Mouse (Mus musculus) T-helper 17 cell (primary cell): ENCODE measurements at regions not wholly inside any gene's neighbourhood (a gene's known extent, or its start where the extent isn't known, plus 50 kb on each side); places are given as distances from the start of the nearest gene placed in this dataset.

ENCODE experiments used
- in situ Hi-C, 2 experiments: fragments of 300-600 bp; cut with MboI, MseI; formaldehyde crosslinking; loops; 1 replicate in 1 of 2; 2 replicates in 1 of 2; pipeline ENCODE4 v1.15.1; 2025; ENCODE audit warnings: high pct_unique_total_duplicates in 2 of 2

DNA sequence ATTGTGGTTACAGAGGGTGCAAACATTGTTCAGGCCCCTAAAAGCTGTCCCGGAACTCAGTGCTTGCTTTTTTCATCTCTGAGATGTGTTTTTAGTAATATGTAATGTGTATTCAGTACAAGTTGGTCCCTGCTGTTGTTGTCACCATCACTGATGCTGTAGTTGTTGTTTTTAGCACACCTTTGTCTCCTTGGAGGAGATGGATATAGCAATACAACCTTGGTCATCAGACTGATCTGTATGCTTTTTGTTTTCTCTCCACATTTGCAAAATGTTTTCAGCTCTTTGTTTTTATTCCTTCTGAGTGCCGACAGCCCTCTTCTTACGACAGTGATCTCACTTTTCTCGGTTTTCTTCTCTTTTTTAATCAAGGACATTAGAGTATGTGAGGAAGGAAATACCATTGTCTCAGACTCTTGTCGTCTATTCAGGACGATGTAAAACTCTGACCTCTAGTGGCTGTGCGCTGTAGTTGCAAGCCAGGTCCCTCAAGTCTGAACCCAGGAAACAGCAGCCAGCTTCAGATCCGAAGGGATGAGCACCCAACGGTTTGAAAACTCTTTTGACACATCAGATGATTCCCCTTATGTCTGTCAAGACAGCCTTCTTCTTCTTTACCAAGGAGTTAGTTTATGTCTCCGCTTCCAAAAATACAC is 209.1 kb upstream of the Ttc29 start:
- in situ Hi-C loops: loop anchor here (5.0 kb wide), 1 partner anchor 372 kb away; no protein-coding TSS in a partner anchor

DNA sequence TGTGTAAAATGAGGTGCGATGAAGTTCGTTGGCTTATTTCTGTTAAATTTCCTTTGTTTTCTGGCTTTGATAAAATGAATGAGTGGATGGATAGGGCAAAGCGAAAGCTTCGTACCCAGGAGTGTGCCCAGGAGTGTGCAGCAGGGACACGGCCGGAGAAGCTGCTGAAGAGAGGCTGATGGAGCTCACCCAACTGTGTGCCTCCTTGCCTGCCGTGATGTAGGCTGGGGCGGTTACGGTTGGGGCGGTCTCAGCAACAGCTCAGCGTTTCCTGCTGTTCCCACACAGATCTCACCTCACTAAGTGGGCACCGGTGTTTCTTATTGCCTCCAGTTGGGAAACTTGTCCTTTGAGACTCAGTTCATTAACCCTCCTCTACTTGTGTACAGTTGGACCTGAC is 208.2 kb upstream of the Ttc29 start:
- in situ Hi-C loops: loop anchor here (5.0 kb wide), 1 partner anchor 373 kb away; no protein-coding TSS in a partner anchor

DNA sequence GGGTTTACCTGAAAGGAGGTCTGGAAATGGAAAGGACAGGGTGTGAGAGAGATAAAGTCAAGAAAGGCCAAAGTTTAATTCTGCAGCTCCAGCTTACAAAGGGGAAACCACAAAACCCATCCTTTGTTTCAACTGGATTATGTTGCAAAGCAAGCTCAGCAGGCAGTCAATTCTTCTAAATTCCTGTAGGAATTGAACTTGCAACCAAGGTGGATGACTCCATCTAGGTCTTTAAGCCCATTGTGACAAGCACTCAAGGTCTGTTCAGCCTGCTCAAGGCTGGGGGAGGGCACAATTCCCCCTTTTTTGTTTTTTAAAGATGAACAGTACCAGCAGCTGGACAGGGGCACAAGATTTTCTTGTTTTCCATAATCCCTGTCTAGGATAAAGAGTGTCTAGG is 200.0 kb upstream of the Ttc29 start:
- in situ Hi-C loops: no loop called here

DNA sequence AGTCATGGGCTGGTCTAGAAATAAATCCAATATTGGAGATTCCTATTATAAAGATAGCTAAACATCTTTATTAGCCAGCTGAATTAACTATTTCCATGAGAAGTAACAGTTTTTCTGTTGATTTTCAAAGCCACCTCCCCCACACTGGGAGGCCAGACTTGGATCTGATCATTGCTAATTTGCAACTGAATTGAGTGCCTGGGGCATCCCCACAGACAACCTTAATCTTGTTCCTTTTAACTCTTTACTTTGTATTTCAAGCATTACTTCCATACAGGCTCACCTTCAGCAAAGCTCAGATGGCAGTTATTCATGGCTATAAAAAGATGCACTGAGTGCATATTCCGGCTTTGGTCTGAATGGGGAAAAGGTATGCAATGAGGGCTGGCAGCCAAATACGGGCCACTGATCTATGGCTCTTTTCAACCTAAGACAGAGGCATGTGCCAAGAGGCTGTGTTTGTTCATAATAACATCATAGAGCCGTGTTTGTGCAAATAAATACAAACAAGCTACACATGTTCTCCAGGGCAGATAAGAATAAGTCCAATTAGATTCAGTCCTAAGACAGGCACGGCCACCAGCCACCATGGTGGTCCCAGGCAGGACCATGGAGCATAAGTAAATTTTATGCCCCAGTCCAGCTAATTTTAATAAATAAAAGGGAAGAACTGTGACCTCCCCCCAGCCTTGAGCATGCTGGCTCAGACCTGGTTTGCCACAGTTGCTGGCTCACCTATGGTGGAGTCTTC is 194.5 kb upstream of the Ttc29 start:
- in situ Hi-C loops: no loop called here

DNA sequence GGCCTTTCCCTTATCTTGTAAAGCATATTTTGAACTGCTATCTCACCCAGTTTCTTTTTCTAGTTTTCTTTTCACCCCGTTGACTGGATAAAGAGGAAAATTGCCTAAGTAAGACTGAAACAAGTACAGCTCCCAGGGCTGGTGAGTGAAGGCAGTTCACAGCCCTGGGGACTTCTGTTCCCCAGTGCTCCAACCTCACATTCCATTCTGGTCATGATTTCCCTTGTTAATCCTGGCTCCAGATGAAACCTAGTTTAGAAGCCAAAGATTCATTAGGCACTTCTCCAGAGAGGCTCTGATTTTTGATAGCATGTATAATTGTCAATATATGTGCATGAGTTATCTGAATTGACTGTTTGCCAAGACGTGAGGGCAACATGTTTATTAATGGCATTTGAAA is 191.6 kb upstream of the Ttc29 start:
- in situ Hi-C loops: no loop called here

DNA sequence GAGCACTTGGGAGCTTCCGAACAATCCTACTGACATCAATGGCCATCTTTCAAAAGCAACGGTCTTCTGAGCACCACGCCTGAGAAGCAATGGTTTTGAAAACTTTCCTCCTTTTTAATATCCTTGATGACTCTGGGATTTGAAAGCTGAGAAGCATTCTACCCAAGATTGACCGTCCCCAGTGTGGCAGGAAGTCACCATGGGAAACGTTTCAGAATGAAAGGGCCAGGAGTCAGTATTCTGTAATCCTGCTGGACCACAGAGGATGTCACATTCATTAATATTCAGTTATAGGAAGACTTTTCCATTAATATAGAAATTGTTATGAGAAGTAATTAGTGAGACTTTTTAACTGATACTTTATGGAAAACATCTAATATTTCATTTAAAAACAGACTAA is 190.1 kb upstream of the Ttc29 start:
- in situ Hi-C loops: no loop called here

DNA sequence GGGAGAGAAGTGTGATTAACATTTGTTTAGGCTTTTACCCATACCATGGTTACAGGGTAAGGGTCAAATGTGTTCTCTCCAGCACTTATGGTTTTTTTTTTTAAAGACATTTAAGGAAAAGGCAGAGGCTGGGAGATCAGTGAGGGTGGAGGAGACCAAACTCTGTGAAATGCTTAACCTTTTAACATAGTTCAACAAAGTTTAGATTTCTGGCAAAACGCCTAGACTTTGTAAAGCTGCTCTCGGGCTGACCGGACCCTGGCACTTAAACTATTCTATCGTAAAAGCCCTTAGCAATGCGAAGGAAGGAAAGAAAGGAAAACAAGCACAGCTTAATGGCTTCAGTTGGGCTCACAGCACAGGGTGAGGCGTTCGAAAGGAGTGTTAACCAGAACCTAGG is 189.6 kb upstream of the Ttc29 start:
- in situ Hi-C loops: no loop called here

DNA sequence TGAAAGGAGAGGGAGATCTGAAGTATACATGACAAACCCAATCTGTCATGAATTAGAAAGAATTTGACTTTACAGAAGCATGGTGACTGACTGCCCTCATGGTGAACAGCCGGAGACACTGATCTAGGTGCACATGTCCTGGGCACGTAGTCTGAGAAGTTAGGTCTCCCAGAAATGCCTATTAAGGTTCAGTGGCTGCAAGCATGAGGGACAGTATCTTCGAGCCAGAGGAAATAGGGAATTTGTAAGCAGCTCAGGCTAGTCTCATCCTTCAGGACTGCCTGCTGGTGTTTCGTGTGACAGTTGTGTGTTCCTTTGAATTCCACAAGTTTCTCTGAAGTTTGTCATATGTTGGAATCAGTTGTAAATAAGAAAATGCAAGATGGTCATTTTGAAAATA is 189.2 kb upstream of the Ttc29 start:
- in situ Hi-C loops: no loop called here

DNA sequence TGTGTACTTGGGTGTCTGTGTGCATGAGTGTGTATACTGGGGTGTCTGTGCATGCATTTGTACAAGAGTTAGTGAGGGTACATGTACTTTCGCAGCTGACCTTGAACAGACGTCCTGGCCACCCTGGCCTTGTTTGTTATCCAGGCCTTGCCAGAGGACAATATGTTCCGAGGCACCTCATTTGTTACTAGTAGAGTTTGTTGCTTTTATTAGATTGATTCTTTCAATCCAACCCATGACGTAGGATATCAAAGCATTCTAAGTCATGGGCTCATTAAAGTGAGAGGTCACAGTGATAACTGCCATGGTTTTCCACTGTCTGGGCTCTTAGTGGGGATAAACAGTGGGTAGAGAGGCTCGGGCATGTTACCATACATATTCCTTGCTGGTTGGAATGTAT is 188.1 kb upstream of the Ttc29 start:
- in situ Hi-C loops: no loop called here

DNA sequence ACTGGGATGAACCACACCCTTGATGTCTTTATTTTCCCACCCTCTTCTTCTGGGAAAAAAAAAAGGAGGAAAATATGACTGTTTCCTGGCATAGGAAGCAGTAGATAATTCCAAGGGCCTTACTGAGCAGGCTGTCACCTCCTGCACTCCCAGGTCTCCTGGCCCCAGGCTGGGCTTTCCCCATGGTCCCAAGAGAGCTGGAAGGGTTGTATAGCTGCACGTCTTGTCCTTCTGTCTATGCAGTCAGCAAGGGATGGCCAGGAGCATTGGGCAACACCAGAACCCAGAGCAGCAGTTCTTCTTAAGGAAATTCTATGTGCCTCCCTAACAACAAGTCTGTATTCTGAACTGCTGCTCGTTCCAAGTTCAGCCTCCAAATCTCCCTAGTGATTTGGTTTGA is 185.7 kb upstream of the Ttc29 start:
- in situ Hi-C loops: no loop called here

DNA sequence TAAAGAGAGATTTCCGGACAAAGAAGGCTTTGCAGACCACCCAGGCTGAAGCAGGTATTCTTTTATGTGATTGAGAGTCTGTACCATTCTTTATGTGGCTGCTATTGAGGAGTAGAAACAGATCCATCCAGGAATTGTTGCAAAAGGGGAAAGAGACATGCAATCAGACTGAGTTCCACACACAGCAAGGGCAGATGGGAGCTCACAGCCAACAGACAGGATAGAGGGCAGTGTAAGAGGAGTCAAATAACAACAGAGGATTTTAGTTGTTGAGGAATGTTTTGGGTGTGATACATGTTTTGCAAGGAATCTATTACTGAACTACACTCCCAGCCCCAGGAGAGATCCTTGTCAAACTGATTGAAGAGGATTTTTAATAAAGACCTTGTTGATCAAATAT is 184.2 kb upstream of the Ttc29 start:
- in situ Hi-C loops: no loop called here

DNA sequence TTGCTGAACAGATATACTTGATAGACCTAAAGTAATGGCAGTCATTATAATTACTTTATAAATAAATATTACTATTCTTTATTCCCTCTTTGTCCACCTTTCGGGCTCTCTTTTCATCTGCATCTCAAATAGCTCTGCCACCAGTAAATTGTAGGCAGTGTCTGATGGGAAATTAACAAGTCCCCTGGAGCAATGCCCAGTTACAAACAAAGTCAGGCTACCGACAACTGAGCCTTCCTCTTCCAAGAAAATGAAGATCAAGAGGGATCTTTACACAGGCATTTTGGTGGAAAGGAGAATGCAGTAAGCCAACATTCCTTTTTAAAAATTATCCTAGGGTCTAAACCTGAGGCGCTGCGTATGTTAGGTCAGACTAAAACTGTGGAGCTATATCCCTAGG is 181.3 kb upstream of the Ttc29 start:
- in situ Hi-C loops: no loop called here

DNA sequence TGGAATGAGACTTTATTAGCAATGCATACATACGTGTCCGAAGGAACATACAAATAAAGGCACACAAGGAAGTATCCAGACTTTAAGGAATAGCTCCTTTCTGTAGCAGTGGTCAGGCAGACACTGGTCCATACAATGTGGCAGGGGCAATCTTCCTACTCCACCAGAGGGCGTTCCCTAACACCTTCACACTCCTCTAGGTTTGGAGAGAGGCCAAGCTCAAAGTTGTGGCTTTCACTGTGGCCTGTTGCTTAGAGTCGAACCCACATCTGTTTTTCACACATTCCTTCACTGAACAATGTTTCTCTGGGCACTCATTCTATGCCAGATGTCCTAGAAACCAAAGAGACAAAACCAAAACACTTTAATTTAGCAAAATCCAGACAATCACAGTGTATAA is 178.4 kb upstream of the Ttc29 start:
- in situ Hi-C loops: no loop called here

DNA sequence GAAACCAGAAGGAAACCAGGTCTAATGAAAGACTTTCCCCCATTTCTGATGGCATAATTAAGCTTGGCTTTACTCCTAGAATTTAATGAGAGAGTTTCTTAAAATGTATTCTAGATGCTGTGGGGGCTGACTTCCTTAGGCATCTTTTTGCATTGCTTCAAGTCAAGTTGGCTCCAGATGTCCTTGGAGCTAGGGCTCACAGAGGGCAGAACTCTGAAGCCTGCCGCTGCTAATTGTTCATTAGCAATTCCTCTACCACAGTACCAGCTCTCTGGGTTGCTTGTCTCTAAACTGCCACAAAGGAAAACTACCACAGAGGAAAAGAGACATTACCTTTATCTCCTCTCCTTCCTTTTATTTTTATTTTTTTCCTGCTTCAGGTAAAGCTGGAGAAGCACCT is 175.9 kb upstream of the Ttc29 start:
- in situ Hi-C loops: no loop called here

DNA sequence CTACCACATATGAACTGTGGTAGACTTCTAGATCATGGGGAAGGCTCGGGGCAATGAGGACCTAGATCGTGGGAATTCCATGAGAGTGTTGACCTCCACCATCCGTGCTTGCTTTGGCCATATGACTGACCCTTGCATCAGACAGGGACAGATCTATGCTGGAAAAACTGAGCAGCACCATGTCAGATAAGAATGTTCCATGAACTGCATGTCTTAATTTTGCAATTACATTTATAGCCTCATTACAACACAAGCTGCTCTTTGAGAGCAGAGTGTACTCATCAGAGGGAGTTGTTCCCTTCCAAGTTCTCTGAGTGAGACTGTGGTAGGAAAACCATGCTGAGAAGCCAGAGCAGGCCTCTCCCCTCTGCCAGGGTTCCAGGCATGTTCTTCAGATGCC is 166.4 kb upstream of the Ttc29 start:
- in situ Hi-C loops: no loop called here

DNA sequence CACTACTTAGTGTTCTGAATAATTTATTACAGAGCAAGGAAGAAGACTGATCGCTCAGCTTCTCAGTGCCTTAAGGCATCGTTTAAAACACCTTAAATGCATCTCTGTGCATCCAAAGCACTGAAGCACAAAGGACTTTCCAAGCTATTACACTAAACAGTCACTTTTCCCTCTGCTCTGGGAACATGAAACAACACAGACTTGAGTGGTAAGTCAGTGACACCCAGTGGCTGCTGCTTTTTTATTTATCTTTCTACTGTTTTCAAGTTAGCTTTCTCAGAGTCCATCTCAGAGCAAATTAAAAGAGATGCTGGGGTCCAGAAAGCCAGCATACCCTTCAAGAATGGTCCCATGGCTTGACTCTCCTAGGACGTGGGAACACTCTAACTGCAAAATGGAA is 162.3 kb upstream of the Ttc29 start:
- in situ Hi-C loops: loop anchor here (10.0 to 25.0 kb wide), 5 partner anchors 412 to 1162 kb away; no protein-coding TSS in a partner anchor

DNA sequence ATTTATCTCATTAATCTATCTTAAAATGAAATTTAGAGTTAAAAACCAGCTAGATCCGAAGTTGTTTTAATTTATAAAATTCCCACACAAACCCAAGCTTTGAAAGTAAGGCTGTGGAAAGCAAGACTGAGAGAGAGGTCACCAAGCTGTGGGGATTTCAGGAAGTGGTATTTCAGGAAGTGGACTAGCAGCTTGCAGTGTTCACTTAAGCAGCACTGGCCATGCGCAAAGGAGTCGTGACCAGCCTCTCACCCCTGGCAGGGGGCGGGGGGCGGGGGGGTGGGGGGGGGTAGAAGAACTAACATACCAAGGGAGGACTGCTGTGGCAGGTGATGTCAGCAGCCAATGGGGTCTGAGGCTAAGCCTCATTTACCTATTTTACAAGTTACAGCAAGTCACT is 158.7 kb upstream of the Ttc29 start:
- in situ Hi-C loops: loop anchor here (10.0 to 25.0 kb wide), 5 partner anchors 408 to 1158 kb away; no protein-coding TSS in a partner anchor

DNA sequence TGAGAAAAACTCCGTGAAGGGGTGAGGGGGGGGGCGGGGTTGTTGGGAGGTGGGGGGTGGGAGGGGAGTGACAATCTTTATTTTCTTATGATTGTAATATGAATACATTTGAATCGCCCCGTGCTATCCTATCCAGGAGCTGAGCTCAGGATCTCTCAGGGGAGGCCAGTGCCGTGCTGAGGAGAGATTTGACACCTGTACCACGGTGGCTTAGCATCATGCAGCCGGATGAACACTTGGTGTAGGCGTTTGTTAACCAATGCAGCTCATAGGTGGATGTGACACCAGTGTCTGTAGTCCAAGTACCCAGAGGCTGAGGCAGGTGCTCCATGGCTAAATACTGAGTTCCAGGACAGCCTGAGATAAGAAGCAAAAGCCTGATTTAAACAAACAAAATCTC is 158.2 kb upstream of the Ttc29 start:
- in situ Hi-C loops: loop anchor here (10.0 to 25.0 kb wide), 5 partner anchors 407 to 1157 kb away; no protein-coding TSS in a partner anchor

DNA sequence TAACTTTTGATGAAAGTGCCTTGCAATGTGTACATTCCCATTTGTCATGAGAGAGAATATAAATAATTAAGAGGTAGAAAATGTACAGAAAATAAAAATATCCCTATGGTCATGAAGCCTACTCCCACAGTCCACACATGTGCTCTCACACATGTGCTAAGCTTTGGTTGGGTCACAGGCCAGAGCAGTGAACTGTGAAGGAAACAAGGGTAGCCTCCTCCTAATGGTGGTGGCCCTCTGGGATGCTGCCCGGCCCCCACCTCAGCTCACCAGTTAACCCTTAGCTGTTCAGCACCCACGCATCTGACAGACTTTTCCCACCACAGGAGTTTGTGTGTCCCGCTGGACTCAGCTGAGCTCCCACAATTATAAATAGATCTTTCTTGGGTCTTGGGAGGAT is 157.6 kb upstream of the Ttc29 start:
- in situ Hi-C loops: loop anchor here (10.0 to 25.0 kb wide), 5 partner anchors 407 to 1157 kb away; no protein-coding TSS in a partner anchor

DNA sequence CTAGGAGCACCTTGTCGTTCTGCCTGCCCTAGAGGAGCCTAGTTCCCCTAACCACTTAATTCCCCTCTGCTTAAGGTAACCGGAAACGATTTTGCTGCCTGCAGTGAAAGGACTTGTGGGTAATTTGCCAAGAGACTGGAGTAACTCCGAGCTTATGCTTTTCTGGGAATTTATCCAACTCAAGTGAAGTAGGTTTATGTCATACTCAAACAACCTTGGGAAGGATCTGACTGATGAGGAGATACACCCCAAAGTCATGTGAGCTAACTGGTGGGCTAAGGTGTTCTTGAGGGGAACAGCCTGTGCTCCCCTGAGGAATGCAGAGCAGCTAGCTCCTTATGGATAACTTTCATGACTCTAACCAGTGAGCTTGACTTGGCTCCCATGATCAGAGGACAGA is 155.7 kb upstream of the Ttc29 start:
- in situ Hi-C loops: loop anchor here (10.0 to 25.0 kb wide), 5 partner anchors 405 to 1155 kb away; no protein-coding TSS in a partner anchor

DNA sequence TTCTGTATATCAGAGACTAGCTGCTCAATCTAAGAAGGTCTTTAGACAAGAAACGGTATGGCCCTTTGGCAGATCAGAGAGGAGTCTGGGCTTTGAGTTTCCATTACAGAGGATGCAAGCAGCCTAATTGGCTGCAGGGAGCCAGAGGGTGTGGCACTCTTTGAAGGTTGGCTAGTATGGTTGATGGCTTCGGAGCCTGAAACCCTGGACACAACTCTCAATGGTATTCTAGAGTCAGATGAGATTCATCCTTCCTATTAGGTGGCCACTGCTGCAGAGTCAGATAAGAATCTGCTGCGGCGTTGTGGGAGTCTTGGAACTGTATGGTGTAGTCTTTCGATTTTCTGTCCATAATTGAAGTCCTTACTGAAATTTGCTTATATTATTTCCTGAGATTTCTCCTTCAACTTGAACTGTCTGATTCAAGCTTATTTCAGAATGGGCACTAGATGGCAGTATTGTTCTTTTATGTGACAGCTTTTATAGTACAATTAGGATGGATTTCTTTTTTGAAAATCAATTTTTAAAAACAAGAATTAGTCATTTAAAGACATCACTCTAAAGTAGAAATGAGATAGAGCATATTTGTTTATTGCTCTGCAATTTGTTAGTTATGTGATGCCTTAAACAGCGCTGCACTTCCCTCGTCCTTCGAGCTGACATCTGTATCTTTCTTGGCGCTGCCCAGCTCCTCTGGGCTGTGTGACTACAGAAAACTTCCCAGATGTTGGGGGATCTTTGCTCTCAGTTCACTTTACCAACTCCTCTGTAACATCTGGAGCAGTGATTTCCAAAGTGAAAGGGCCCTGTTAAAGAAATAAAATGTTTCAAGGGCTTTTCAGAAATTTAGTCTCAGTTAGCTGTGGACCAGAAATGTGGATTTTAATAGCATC is 151.0 kb upstream of the Ttc29 start:
- in situ Hi-C loops: loop anchor here (5.0 to 25.0 kb wide), 6 partner anchors 65 to 1150 kb away; no protein-coding TSS in a partner anchor

DNA sequence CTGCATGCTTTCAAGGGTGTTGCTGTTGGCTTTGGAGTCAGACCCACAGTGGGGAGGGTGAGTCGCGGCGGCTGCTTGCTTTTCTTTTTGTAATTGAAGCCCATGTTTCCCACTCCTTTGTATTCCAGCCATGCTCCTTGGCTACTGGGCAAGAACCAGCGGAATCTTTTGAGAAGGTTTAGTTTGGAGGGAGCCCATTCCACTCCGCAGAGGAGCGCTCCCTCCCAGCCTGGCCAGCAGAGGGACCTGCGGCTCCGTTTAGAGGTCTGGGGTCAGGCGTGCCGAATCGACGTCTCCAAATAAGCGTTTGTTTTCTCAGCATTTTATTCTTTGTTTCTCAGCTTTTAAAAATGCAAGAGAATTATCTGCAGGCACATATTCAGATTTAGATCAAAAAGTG is 149.6 kb upstream of the Ttc29 start:
- in situ Hi-C loops: loop anchor here (5.0 to 25.0 kb wide), 6 partner anchors 64 to 1149 kb away; no protein-coding TSS in a partner anchor
